16 mouse cellular contexts compared by ENCODE assay signal in genomic region chr2:172979666-172980345, GRCm38 (mm10). TPM values are rescaled to one million over a fixed set of nuclear protein-coding genes. Genes with fewer than 3 reads are reported as not detected.
"Had no signal": no experiment of that assay in that cellular context is flagged by ENCODE, and none has a peak within 500 bp of the region (broad histone marks: within the 10 kb centered on the region; RNA-seq: fewer than 3 reads in every experiment).

No protein-coding gene starts in this region.

- H3K4me3 ChIP-seq: intestine, embryonic 15.5 days; left cerebral cortex, adult 2 months; limb, embryonic 15.5 days; liver, embryonic 12.5 days; megakaryocyte, embryonic 14.5 days; midbrain, embryonic 12.5 days; stomach, embryonic 15.5 days had no signal

- H3K27me3 ChIP-seq: intestine, embryonic 15.5 days; limb, embryonic 15.5 days; liver, embryonic 12.5 days; megakaryocyte, embryonic 14.5 days; midbrain, embryonic 12.5 days; stomach, embryonic 15.5 days had no signal

- H3K27ac ChIP-seq: intestine, embryonic 15.5 days; left cerebral cortex, adult 2 months; limb, embryonic 15.5 days; liver, embryonic 12.5 days; macrophage; midbrain, embryonic 12.5 days; stomach, embryonic 15.5 days had no signal

- DNase-seq: kidney, adult 18-20 months; kidney, postnatal 10 days; kidney, postnatal 4 days; lung, embryonic 14.5 days; lung, postnatal 10 days; right cerebral cortex, postnatal 14 days; thymus, postnatal 25 days had no signal

- H3K36me3 ChIP-seq: intestine, embryonic 15.5 days; limb, embryonic 15.5 days; liver, embryonic 12.5 days; midbrain, embryonic 12.5 days; stomach, embryonic 15.5 days had no signal

RNA-seq across cellular contexts. Expression of gene Spo11, which starts 2.3 kb away (rescaled TPM):
- polyA plus RNA-seq: liver, embryonic 16.5 days; macrophage had no signal
